Comparison of ENCODE assay signal across 17 mouse cellular contexts in the genomic region with DNA sequence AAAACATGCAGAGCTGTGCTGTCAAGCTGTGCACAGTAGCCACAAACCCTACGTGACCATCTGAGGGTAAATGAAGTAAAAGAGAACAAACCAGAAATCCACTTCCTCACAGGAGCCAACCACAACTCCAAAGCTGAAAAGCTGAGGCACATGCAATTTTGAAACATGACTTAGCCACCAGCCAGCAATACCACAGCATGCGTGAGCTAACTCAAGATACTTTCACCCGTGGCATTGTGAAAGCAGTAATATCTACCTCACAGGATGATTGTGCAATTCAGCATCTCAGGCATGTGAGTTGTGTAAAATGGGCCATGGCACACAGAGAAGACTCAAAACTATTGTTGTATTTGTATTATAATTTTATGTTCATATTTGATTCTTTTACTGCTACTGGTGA. TPM values are rescaled to one million over a fixed set of nuclear protein-coding genes. Genes with fewer than 3 reads are reported as not detected.
DNase-seq lines count a peak whose midpoint lies in the region; ATAC-seq and TF ChIP-seq lines count a peak whose summit lies in the region.
"Had no signal": no experiment of that assay in that cellular context is flagged by ENCODE, and none has a peak within 500 bp of the region (broad histone marks: within the 10 kb centered on the region; RNA-seq: fewer than 3 reads in every experiment).

No protein-coding gene starts in this region.

- DNase-seq in NIH3T3 (ENCODE audit: low read depth) = peak; percentile 55
- DNase-seq in spleen, postnatal 10 days (ENCODE audit: low spot score in 2 of 2) = no peak
- no peak for DNase-seq in layer of hippocampus, adult 18-20 months (ENCODE audit: low spot score in 2 of 2)
- DNase-seq: cerebellum, adult 2 months; kidney, adult 2 months; right cerebral cortex, postnatal 4 days; thymus, postnatal 36 days had no signal

- WGBS in liver, embryonic 16.5 days (ENCODE audit: insufficient replicate concordance) = 20% methylated on average over 3 of the region's 3 CpGs
- 41% methylated on average over 3 of the region's 3 CpGs for WGBS in liver, embryonic 12.5 days (ENCODE audit: insufficient replicate concordance)
- 55% methylated on average over 3 of the region's 3 CpGs for WGBS in intestine, postnatal 0 days

- no peak for TF ChIP-seq CTCF in intestine, postnatal 0 days (IDR thresholded peaks at IDR 0.05; ENCODE audit: low read depth)

- H3K4me2 ChIP-seq in liver, embryonic 16.5 days (ENCODE audit: low read depth, low read length) = no peak overlapping the region
- H3K4me2 ChIP-seq in liver, embryonic 12.5 days = no peak overlapping the region
- H3K4me2 ChIP-seq in intestine, postnatal 0 days (replicated peaks; ENCODE audit: low read depth) = no peak overlapping the region
- H3K4me2 ChIP-seq: hindbrain, embryonic 14.5 days; limb, embryonic 15.5 days; midbrain, embryonic 11.5 days had no signal

- H3K9me3 ChIP-seq in liver, embryonic 16.5 days (replicated peaks; ENCODE audit: control insufficient read depth, low read length) = no peaks in the 10 kb centered on the region
- no peaks in the 10 kb centered on the region for H3K9me3 ChIP-seq in liver, embryonic 12.5 days (replicated peaks)
- no peaks in the 10 kb centered on the region for H3K9me3 ChIP-seq in intestine, postnatal 0 days (ENCODE audit: control insufficient read depth)
- H3K9me3 ChIP-seq: limb, embryonic 15.5 days had no signal

- no peaks in the 10 kb centered on the region for H3K36me3 ChIP-seq in liver, embryonic 16.5 days (ENCODE audit: control insufficient read depth, insufficient read depth)
- no peaks in the 10 kb centered on the region for H3K36me3 ChIP-seq in liver, embryonic 12.5 days
- no peaks in the 10 kb centered on the region for H3K36me3 ChIP-seq in intestine, postnatal 0 days (ENCODE audit: control insufficient read depth, insufficient read depth)
- H3K36me3 ChIP-seq: limb, embryonic 15.5 days had no signal

- no peak overlapping the region for H3K4me3 ChIP-seq in liver, embryonic 16.5 days (ENCODE audit: low read depth, low read length)
- H3K4me3 ChIP-seq in liver, embryonic 12.5 days = no peak overlapping the region
- no peak overlapping the region for H3K4me3 ChIP-seq in intestine, postnatal 0 days (ENCODE audit: low read depth, low read length)
- H3K4me3 ChIP-seq: layer of hippocampus, adult 2 months; limb, embryonic 15.5 days had no signal

- no peaks in the 10 kb centered on the region for H3K4me1 ChIP-seq in liver, embryonic 16.5 days (ENCODE audit: control insufficient read depth, low read depth, low read length)
- H3K4me1 ChIP-seq in liver, embryonic 12.5 days = peaks cover 20% of the 10 kb centered on the region
- 0 out of 2 replicates have a peak, but pooled peaks cover 3% of the 10 kb centered on the region for H3K4me1 ChIP-seq in intestine, postnatal 0 days (replicated peaks; ENCODE audit: control insufficient read depth, insufficient read depth, low read length)
- H3K4me1 ChIP-seq: limb, embryonic 15.5 days had no signal

- H3K27me3 ChIP-seq in liver, embryonic 16.5 days (ENCODE audit: control insufficient read depth, insufficient read depth, low read depth, low read length) = no peaks in the 10 kb centered on the region
- H3K27me3 ChIP-seq in liver, embryonic 12.5 days (replicated peaks) = no peaks in the 10 kb centered on the region
- H3K27me3 ChIP-seq in intestine, postnatal 0 days (replicated peaks; ENCODE audit: control insufficient read depth, insufficient read depth, low read length) = no peaks in the 10 kb centered on the region
- H3K27me3 ChIP-seq: limb, embryonic 15.5 days had no signal

- no peak overlapping the region for H3K27ac ChIP-seq in liver, embryonic 16.5 days (ENCODE audit: low read length)
- no peak overlapping the region for H3K27ac ChIP-seq in liver, embryonic 12.5 days
- no peak overlapping the region for H3K27ac ChIP-seq in intestine, postnatal 0 days (ENCODE audit: low read depth, low read length)
- H3K27ac ChIP-seq: hindbrain, embryonic 14.5 days; layer of hippocampus, adult 2 months; limb, embryonic 15.5 days; stomach, postnatal 0 days had no signal

- peak; percentile 39; the same call in 1 of the 2 replicates for ATAC-seq in liver, embryonic 16.5 days (ENCODE audit: low read depth)
- ATAC-seq in liver, embryonic 12.5 days = no peak
- peak; percentile 54; the same call in 1 of the 2 replicates for ATAC-seq in intestine, postnatal 0 days
- ATAC-seq in neutrophil, adult 5-6 weeks (ENCODE audit: extremely low read depth, insufficient number of reproducible peaks, low FRiP score, poor library complexity, severe bottlenecking) = peak; percentile 98
- ATAC-seq: activated CD4-positive, CD25-positive, alpha-beta regulatory T cell, adult 4 months had no signal

- H3K9ac ChIP-seq in liver, embryonic 16.5 days (ENCODE audit: low read depth, low read length) = no peak overlapping the region
- no peak overlapping the region for H3K9ac ChIP-seq in liver, embryonic 12.5 days
- H3K9ac ChIP-seq in intestine, postnatal 0 days (ENCODE audit: low read depth, low read length) = no peak overlapping the region
- H3K9ac ChIP-seq: hindbrain, embryonic 14.5 days; limb, embryonic 15.5 days had no signal

RNA-seq across cellular contexts. Expression of a gene that starts 19.7 kb away (rescaled TPM):
- polyA plus RNA-seq in liver, embryonic 16.5 days (2015; fragmentation: Nextera tagmentation; extraction: Ambion mirVana) = 4.5 and 6.4 TPM in 2 replicates
- polyA plus RNA-seq in liver, embryonic 12.5 days (2016; fragmentation: Nextera tagmentation; extraction: Ambion mirVana) = 3.6 and 3.8 TPM in 2 replicates
- polyA plus RNA-seq in intestine, postnatal 0 days (2015; fragmentation: Nextera tagmentation; extraction: Ambion mirVana) = 9.2 TPM in 2 replicates
- total RNA-seq in neutrophil, adult 5-6 weeks (2017) = 81.7 and 90.0 TPM in 2 replicates
- total RNA-seq in layer of hippocampus, adult 18-20 months (2021) = 1 to 10 TPM in 1 of 2 experiments, under 1 TPM in 1; 0.79 to 1.5 TPM
